Mouse (Mus musculus): ENCODE data around the gene Fcmr. TPM values are rescaled to one million over a fixed set of nuclear protein-coding genes. Genes with fewer than 3 reads are reported as not detected.

Gene Fcmr
- under 1 TPM; 0.47 to 0.86 TPM for total RNA-seq (2021)

DNA sequence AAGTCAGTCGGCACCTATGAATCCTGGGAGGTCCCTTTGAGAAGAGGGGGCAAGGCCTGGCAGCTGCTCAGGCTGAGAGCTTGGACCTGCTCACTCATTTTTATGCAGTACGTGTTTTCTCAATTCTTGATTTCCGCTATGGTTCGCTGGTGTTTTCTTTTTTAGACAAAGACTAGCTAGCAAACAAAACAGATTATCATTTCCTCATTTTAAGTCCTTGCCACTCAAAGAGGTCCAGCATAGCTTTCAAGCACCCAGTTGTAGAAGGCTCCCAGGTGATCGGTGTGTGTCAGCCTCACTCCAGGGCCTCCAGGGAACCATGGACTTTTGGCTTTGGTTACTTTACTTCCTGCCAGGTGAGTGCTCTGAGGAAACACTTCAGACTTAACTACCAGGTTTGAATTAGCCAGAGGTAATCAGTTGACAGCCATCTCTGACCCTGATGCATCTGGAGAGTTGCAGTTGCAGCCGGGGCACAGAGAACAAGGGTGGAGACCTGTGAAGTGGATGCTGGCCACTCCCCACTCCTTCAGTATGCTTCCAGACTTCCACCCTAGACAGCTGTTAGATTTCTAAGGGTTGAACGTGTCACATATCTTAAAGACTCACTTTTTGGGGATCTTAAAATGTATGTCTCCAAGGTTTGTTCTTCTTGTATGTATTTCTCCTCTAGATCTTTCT, at the start of gene Fcmr:
Gene Fcmr (plus strand): TSS at position 129 of the 681 bp plus-strand sequence.
- no peak for DNase-seq
- intact Hi-C loops (cut with DNase I), result no loop called here

GRCm38 (mm10) chr1:130819737-130820136, 45.7 kb upstream of the Fcmr start:
- no peak for DNase-seq
- intact Hi-C loops (cut with DNase I), result no loop called here

- DNase-seq, result no peak
- intact Hi-C loops (cut with DNase I), result no loop called here
Observed at GRCm38 (mm10) chr1:130820316-130821148, 44.9 kb upstream of the Fcmr start.

DNA sequence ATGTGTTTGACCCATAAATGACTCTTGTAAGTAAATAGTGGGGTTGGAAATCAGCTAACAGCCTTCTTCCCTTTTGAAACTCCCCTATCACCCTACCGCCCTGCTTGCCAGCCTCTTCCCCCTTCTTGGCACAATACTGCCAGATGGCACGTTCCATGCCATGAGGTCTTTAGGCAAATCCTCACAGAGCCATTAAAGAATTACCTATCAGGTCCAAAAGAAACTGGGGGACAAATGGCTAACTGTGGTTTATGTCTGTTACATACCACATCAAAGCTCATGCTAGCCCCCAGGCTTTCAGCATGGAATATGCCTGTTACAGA, 44.4 kb upstream of the Fcmr start:
- intact Hi-C loops (cut with DNase I), result no loop called here
- DNase-seq, result no peak

DNA sequence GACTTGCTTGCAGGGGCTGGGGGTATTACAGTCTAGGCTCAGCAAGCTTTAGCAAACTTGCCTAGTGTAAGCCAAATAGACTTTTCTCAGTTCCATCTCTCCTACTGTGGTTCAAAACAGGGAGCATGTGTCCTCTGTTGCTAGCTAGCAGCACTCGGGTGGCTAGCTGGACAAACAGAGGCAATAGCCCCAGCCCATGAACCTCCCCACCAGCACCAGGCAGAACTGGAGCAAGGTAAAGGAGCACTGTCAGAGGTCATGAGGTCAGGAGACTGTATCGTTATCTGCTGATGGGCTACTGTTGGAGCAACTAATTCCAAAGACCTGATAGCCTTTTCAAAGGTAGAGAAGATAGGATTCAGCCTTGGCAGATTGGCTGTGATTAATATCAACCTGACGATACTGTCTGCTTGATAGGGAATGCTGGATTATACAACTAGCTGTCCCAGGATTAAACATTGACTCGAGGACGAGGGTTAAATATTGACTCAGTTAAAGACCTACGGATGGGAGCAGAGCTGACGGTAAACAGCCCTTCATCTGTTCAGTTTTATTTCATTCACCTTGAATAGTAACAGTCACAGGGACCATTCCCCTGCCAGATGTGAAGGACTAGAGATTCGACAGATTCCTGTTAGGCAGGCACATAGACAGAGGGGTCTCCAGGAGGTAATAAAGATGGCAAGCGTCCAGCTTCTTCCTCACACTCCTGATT, 43.4 kb upstream of the Fcmr start:
- no peak for DNase-seq
- intact Hi-C loops (cut with DNase I), result no loop called here

DNA sequence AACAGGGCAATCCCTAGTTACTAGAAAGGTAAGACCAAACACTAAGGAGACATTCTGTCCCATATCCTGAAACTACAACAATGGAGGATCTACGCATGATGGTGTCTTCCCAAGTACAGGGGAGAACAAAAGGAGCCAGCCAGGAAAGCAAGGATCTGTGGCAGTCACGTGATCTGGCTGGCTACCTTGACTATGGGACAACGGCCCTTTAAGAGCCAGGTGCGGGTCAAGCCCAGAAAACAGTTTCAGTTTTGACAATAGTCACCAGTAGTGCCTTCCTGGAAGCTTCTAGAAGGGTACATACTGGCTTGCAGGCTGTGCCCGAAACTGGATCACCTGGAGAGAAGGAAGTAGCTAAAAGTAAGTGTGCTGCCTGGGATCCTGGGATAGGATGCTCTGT, 39.0 kb upstream of the Fcmr start, which contains the start of gene Pigr:
Gene Pigr (plus strand): TSS at position 237 of the 400 bp plus-strand sequence.
- intact Hi-C loops (cut with DNase I), result no loop called here
- no peak for DNase-seq

DNA sequence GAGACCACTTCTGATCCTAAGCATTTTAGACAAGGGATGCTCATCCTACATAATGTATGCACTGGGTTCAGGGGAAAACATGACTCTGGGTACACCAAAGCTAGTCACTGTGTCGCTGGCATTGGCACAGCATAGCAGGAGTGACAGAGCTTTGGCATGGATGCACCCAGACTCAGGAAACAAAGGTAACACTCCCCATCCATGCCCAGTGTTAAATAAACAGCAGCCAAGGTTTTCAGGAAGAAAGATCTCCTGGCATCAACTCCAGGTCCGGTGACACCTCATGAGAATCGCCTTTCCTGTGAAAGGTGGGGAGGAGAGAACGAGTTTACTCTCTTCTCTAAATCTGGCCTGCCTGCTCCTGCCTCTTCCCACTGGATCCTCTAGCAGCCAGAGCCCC, 36.8 kb upstream of the Fcmr start:
- intact Hi-C loops (cut with DNase I), result no loop called here
- DNase-seq, result no peak

- intact Hi-C loops (cut with DNase I), result no loop called here
- DNase-seq, result no peak
Observed at GRCm38 (mm10) chr1:130829906-130830830, 35.3 kb upstream of the Fcmr start.

DNA sequence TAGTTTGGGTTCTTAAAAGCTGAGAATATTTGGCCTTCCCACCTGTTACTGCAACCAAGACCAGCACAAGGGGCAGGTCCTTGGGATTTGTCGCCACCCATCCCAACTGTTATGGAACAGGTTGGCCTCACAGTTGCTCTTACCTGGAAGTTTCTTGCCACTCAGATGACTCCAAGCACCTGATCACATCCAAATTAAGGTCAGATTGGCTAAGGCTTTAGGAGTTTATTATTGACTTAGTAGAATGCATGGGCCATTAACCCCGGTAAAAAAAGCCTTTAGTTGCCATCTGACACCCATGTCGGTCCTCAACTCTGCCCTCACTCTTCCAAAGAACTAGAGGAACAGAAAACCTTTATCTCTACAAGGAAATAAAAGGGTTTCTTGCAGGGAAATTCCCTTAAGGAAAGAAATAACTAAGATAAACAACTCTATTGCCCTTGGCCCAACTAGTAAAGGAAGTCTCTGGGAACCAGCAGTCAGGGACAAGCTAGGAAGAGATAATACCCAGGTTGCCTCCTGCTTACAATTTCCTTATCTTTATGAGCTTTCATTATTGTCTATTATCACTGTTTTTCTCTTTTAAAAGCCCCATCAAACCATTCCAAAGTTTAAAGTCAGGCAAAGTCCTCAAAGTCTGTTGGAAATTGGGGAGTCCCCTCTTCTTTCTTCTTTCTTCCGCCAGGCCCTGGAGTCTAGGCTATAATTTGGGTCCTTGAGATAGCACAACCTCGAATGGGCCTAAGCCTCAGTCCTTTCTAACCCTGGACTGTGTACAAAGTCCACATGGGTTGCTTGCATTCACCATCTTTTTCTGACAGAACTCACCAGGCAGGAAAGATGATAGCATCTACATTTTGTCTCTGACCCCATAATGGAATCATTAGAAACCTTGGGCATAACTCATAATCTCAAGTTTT, 33.0 kb upstream of the Fcmr start:
- DNase-seq, result no peak
- intact Hi-C loops (cut with DNase I), result no loop called here

DNA sequence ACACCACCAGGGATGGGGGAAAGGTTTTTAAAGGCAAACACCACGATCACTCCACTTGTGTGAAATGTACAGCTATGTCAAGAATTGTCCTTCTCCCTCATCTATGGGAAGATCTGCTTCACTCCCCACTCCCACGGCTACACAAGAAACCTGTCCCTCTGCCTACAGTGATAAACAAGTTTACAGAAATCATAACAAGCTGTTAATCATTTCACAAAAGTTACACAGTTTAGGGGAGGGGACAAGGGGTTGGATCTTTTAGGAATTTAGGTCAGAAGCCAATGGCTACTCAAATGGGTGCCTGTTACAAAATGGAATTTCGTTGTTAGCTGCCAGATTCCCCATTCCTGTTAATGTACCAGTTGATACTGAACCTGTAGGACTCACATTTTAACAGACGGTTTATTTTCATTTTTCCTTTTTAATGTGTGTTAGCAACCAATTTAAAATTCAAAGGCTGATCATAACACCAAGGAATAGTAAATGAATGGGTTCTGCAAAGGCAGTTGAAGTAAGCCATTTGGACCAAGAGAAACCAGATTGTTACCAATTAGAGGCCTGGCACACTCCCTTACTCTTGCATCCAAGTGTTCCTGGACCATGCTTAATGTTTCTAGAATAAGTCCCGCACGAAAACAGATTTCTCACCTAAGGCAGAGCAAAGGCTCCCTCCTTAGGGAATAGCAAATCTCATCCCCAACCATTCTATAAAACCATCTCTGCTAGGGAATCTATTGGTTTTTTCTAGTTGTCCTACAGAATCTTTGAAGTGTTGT, 30.1 kb upstream of the Fcmr start:
- DNase-seq, result no peak
- intact Hi-C loops (cut with DNase I), result no loop called here

GRCm38 (mm10) chr1:130838288-130838687, 27.2 kb upstream of the Fcmr start:
- intact Hi-C loops (cut with DNase I), result no loop called here
- DNase-seq, result peak; percentile 3 to 28

GRCm38 (mm10) chr1:130840599-130841379, 24.7 kb upstream of the Fcmr start:
- intact Hi-C loops (cut with DNase I), result no loop called here
- DNase-seq, result no peak

- intact Hi-C loops (cut with DNase I), result no loop called here
- no peak for DNase-seq
Observed at GRCm38 (mm10) chr1:130841621-130842020, 23.8 kb upstream of the Fcmr start.

DNA sequence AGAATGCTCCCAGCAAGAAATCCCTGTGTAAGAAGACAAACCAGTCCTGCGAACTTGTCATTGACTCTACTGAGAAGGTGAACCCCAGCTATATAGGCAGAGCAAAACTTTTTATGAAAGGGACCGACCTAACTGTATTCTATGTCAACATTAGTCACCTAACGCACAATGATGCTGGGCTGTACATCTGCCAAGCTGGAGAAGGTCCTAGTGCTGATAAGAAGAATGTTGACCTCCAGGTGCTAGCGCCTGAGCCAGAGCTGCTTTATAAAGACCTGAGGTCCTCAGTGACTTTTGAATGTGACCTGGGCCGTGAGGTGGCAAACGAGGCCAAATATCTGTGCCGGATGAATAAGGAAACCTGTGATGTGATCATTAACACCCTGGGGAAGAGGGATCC, 21.0 kb upstream of the Fcmr start:
- DNase-seq, result no peak
- intact Hi-C loops (cut with DNase I), result no loop called here

GRCm38 (mm10) chr1:130849530-130850214, 15.8 kb upstream of the Fcmr start:
- intact Hi-C loops (cut with DNase I), result no loop called here
- DNase-seq, result no peak

DNA sequence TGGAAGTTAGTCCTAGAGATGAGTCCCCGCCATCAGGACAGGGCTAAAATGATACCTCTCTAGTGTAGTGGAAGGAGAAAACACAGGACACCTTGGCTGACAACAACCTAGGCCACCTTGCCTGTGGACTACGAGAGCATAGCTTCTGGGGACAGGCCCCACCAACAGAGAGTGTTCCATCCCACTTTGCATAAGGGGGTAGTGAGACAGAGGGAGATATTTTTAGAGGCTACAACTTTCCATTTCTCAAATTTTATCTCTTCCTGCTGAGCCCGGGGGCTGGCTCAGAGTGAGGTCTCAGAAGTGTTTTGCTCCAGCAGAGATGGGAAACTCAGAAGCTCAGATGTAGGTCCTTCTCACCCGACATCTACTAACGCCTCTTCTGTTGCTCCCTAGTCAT, 15.1 kb upstream of the Fcmr start:
- no peak for DNase-seq
- intact Hi-C loops (cut with DNase I), result no loop called here

- intact Hi-C loops (cut with DNase I), result no loop called here
- peak; percentile 21 to 30 for DNase-seq
Observed at GRCm38 (mm10) chr1:130854819-130855218, 10.7 kb upstream of the Fcmr start.

Data from heart, postnatal 10 days (tissue).